Mouse (Mus musculus) liver, adult (tissue): ENCODE measurements around the gene Bcl6.

Experiments used
- GATA4 ChIP-seq: IDR thresholded peaks from 2 replicates; pipeline ENCODE4 v1.6.1; 2014; ENCODE audit warnings: mild to moderate bottlenecking, low read length; ENCODE audit not compliant: insufficient replicate concordance

Bcl6 gene

GRCm38 (mm10) chr16:23927301-23928114 lies 61.1 kb downstream of the Bcl6 start:
- no peak for TF ChIP-seq GATA4

GRCm38 (mm10) chr16:23922906-23923305 lies 65.7 kb downstream of the Bcl6 start:
- no peak for TF ChIP-seq GATA4

GRCm38 (mm10) chr16:23921697-23922096 lies 67.0 kb downstream of the Bcl6 start:
- no peak for TF ChIP-seq GATA4

GRCm38 (mm10) chr16:23919418-23919817 lies 69.2 kb downstream of the Bcl6 start:
- TF ChIP-seq GATA4, result peak; percentile 76; the same call in 1 of the 2 replicates
